ENCODE assay signal across 8 mouse cellular contexts in the genomic region with DNA sequence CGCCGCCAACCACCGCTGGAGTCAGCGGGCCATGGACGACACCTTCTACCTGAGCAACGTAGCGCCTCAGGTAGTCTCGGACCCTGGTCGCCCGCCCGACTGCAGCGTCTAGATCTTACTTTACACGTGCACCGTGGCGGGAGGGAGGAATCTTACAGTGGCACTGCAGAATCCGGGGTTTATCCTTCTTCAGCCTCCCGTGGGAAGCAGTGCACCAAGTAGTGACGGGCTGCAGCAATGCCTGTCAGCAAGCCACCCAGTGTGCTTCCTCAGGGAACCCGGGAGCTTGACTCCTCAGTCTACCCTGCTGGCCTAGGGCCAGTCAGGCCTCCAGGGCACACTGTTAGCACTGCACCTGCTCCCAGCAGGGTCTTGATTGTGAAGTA. TPM values are rescaled to one million over a fixed set of nuclear protein-coding genes. Genes with fewer than 3 reads are reported as not detected.
DNase-seq lines count a peak whose midpoint lies in the region; ATAC-seq and TF ChIP-seq lines count a peak whose summit lies in the region.

No protein-coding gene starts in this region.

- no peak for TF ChIP-seq EP300 in ES-Bruce4 (IDR thresholded peaks at IDR 0.05; ENCODE audit: insufficient read depth, low read depth, low read length)

- peak overlapping the region; percentile 82 for H3K4me3 ChIP-seq in heart, embryonic 10.5 days
- H3K4me3 ChIP-seq in ES-Bruce4 (ENCODE audit: low read depth, low read length), result peak overlapping the region; percentile 75
- peak overlapping the region; percentile 71 for H3K4me3 ChIP-seq in forebrain, embryonic 12.5 days (replicated peaks)
- peak overlapping the region; percentile 66 for H3K4me3 ChIP-seq in liver, embryonic 15.5 days (replicated peaks)

- WGBS in heart, embryonic 10.5 days, result 2% methylated on average over 19 of the region's 19 CpGs
- 2% methylated on average over 19 of the region's 19 CpGs for WGBS in forebrain, embryonic 12.5 days
- 4% methylated on average over 19 of the region's 19 CpGs for WGBS in liver, embryonic 15.5 days (ENCODE audit: insufficient replicate concordance)

- TF ChIP-seq POLR2A in ES-Bruce4 (IDR thresholded peaks at IDR 0.05; ENCODE audit: insufficient read depth, low read length), result no peak

- no peak for TF ChIP-seq CTCF in ES-Bruce4 (IDR thresholded peaks at IDR 0.05; ENCODE audit: low read depth, low read length)

- peak overlapping the region; percentile 96 for H3K27ac ChIP-seq in heart, embryonic 10.5 days
- no peak overlapping the region for H3K27ac ChIP-seq in ES-Bruce4 (ENCODE audit: insufficient read depth, low read length)
- H3K27ac ChIP-seq in forebrain, embryonic 12.5 days, result peak overlapping the region; percentile 88
- H3K27ac ChIP-seq in liver, embryonic 15.5 days (replicated peaks), result peak overlapping the region; percentile 68

- peaks cover 22% of the 10 kb centered on the region for H3K4me1 ChIP-seq in heart, embryonic 10.5 days
- H3K4me1 ChIP-seq in ES-Bruce4 (ENCODE audit: control insufficient read depth, insufficient read depth, low read length), result peaks cover under 1% of the 10 kb centered on the region
- H3K4me1 ChIP-seq in forebrain, embryonic 12.5 days, result peaks cover 16% of the 10 kb centered on the region
- H3K4me1 ChIP-seq in liver, embryonic 15.5 days (replicated peaks), result peaks cover 20% of the 10 kb centered on the region

- H3K4me2 ChIP-seq in forebrain, embryonic 12.5 days, result peak overlapping the region; percentile 98
- peak overlapping the region; percentile 95 for H3K4me2 ChIP-seq in liver, embryonic 15.5 days

- peaks cover 46% of the 10 kb centered on the region for H3K36me3 ChIP-seq in heart, embryonic 10.5 days
- H3K36me3 ChIP-seq in ES-Bruce4 (ENCODE audit: control insufficient read depth, insufficient read depth, low read length, poor library complexity, severe bottlenecking), result peaks cover 29% of the 10 kb centered on the region
- H3K36me3 ChIP-seq in forebrain, embryonic 12.5 days (replicated peaks), result peaks cover 48% of the 10 kb centered on the region
- peaks cover 45% of the 10 kb centered on the region for H3K36me3 ChIP-seq in liver, embryonic 15.5 days (replicated peaks)

- peaks cover 2% of the 10 kb centered on the region; the same call in 1 of the 2 replicates for H3K9me3 ChIP-seq in heart, embryonic 10.5 days
- H3K9me3 ChIP-seq in ES-Bruce4 (replicated peaks; ENCODE audit: control insufficient read depth, insufficient read depth, low read length, poor library complexity, severe bottlenecking), result peaks cover 2% of the 10 kb centered on the region; the same call in 1 of the 2 replicates
- H3K9me3 ChIP-seq in forebrain, embryonic 12.5 days, result peaks cover 2% of the 10 kb centered on the region; the same call in 1 of the 2 replicates
- H3K9me3 ChIP-seq in liver, embryonic 15.5 days (replicated peaks), result peaks cover 1% of the 10 kb centered on the region; the same call in 1 of the 2 replicates

- DNase-seq in heart, embryonic 10.5 days (ENCODE audit: low spot score), result no peak
- no peak for DNase-seq in heart, adult 18-20 months
- no peak for DNase-seq in c-Kit-positive CD71-positive TER-119-positive erythroid progenitor cells, embryonic 14.5 days (ENCODE audit: low spot score)
- no peak for DNase-seq in urinary bladder, postnatal 10 days (ENCODE audit: low spot score)

- H3K27me3 ChIP-seq in heart, embryonic 10.5 days (ENCODE audit: insufficient read depth, poor library complexity, severe bottlenecking), result 0 out of 2 replicates have a peak, but pooled peaks cover 4% of the 10 kb centered on the region
- no peaks in the 10 kb centered on the region for H3K27me3 ChIP-seq in ES-Bruce4 (ENCODE audit: control insufficient read depth, insufficient read depth, low read length, poor library complexity, severe bottlenecking)
- H3K27me3 ChIP-seq in forebrain, embryonic 12.5 days, result 0 out of 2 replicates have a peak, but pooled peaks cover 9% of the 10 kb centered on the region
- no peaks in the 10 kb centered on the region for H3K27me3 ChIP-seq in liver, embryonic 15.5 days

- peak; percentile 5 for ATAC-seq in forebrain, embryonic 12.5 days (ENCODE audit: low FRiP score)
- ATAC-seq in liver, embryonic 15.5 days (ENCODE audit: insufficient read depth), result 0 out of 2 replicates have a peak, but pooled peaks have one; percentile 7
- ATAC-seq in monocyte, adult 5-6 weeks (replicated peaks; ENCODE audit: insufficient number of reproducible peaks, low FRiP score, low TSS enrichment, poor library complexity, severe bottlenecking), result no peak

- peak overlapping the region; percentile 69 for H3K9ac ChIP-seq in ES-Bruce4 (ENCODE audit: low read depth, poor library complexity, severe bottlenecking)
- H3K9ac ChIP-seq in forebrain, embryonic 12.5 days, result peak overlapping the region; percentile 76
- H3K9ac ChIP-seq in liver, embryonic 15.5 days, result peak overlapping the region; percentile 60

RNA-seq across cellular contexts. Expression of gene Endog, which starts 0.7 kb away (rescaled TPM):
- polyA plus RNA-seq in heart, embryonic 10.5 days (2016; fragmentation: Nextera tagmentation; extraction: Ambion mirVana), result 31.3 and 32.5 TPM in 2 replicates
- 10 to 100 TPM; 89.0 to 98.3 TPM for total RNA-seq in heart, adult 18-20 months (2021)
- polyA plus RNA-seq in ES-Bruce4 (2011; ENCODE audit: insufficient read depth, insufficient read length, low read depth, missing spikeins), result 6.5 and 8.0 TPM in 2 replicates
- polyA plus RNA-seq in forebrain, embryonic 12.5 days (2016; fragmentation: Nextera tagmentation; extraction: Ambion mirVana), result 9.7 and 13.4 TPM in 2 replicates
- polyA plus RNA-seq in liver, embryonic 15.5 days (2015; fragmentation: Nextera tagmentation; extraction: Ambion mirVana), result 17.9 and 22.1 TPM in 2 replicates
- 2.9 to 7.7 TPM (median 3.3 TPM) in 3 replicates for total RNA-seq in monocyte, adult 5-6 weeks (2017)

RNA-seq across cellular contexts. Expression of gene Spout1, which starts 6.3 kb away (rescaled TPM):
- 52.1 and 72.0 TPM in 2 replicates for polyA plus RNA-seq in heart, embryonic 10.5 days (2016; fragmentation: Nextera tagmentation; extraction: Ambion mirVana)
- 1 to 10 TPM; 4.8 to 6.4 TPM for total RNA-seq in heart, adult 18-20 months (2021)
- polyA plus RNA-seq in ES-Bruce4 (2011; ENCODE audit: insufficient read depth, insufficient read length, low read depth, missing spikeins), result 45.9 and 50.5 TPM in 2 replicates
- polyA plus RNA-seq in forebrain, embryonic 12.5 days (2016; fragmentation: Nextera tagmentation; extraction: Ambion mirVana), result 67.0 and 69.2 TPM in 2 replicates
- polyA plus RNA-seq in liver, embryonic 15.5 days (2015; fragmentation: Nextera tagmentation; extraction: Ambion mirVana), result 24.9 and 27.3 TPM in 2 replicates
- total RNA-seq in monocyte, adult 5-6 weeks (2017), result 5.2 to 12.6 TPM (median 8.4 TPM) in 3 replicates

RNA-seq across cellular contexts. Expression of gene Kyat1, which starts 33.7 kb away (rescaled TPM):
- polyA plus RNA-seq in heart, embryonic 10.5 days (2016; fragmentation: Nextera tagmentation; extraction: Ambion mirVana), result 12.8 and 17.2 TPM in 2 replicates
- total RNA-seq in heart, adult 18-20 months (2021), result 10 to 100 TPM; 36.0 to 36.5 TPM
- polyA plus RNA-seq in ES-Bruce4 (2011; ENCODE audit: insufficient read depth, insufficient read length, low read depth, missing spikeins), result 9.6 and 12.3 TPM in 2 replicates
- 9.0 and 9.4 TPM in 2 replicates for polyA plus RNA-seq in forebrain, embryonic 12.5 days (2016; fragmentation: Nextera tagmentation; extraction: Ambion mirVana)
- polyA plus RNA-seq in liver, embryonic 15.5 days (2015; fragmentation: Nextera tagmentation; extraction: Ambion mirVana), result 11.7 and 13.9 TPM in 2 replicates
- 1.2 to 4.5 TPM (median 2.9 TPM) in 3 replicates for total RNA-seq in monocyte, adult 5-6 weeks (2017)

RNA-seq across cellular contexts. Expression of gene Tbc1d13, which starts 38.4 kb away (rescaled TPM):
- 3.9 and 6.8 TPM in 2 replicates for polyA plus RNA-seq in heart, embryonic 10.5 days (2016; fragmentation: Nextera tagmentation; extraction: Ambion mirVana)
- total RNA-seq in heart, adult 18-20 months (2021), result 10 to 100 TPM; 17.4 to 18.6 TPM
- polyA plus RNA-seq in ES-Bruce4 (2011; ENCODE audit: insufficient read depth, insufficient read length, low read depth, missing spikeins), result 171 and 173 TPM in 2 replicates
- 8.3 and 14.0 TPM in 2 replicates for polyA plus RNA-seq in forebrain, embryonic 12.5 days (2016; fragmentation: Nextera tagmentation; extraction: Ambion mirVana)
- polyA plus RNA-seq in liver, embryonic 15.5 days (2015; fragmentation: Nextera tagmentation; extraction: Ambion mirVana), result 2.0 and 2.6 TPM in 2 replicates
- total RNA-seq in monocyte, adult 5-6 weeks (2017), result 33.8 to 54.8 TPM (median 52.4 TPM) in 3 replicates

RNA-seq across cellular contexts. Expression of gene Zer1, which starts 47.6 kb away (rescaled TPM):
- 5.9 and 7.2 TPM in 2 replicates for polyA plus RNA-seq in heart, embryonic 10.5 days (2016; fragmentation: Nextera tagmentation; extraction: Ambion mirVana)
- 10 to 100 TPM; 21.8 to 23.5 TPM for total RNA-seq in heart, adult 18-20 months (2021)
- 33.8 and 35.1 TPM in 2 replicates for polyA plus RNA-seq in ES-Bruce4 (2011; ENCODE audit: insufficient read depth, insufficient read length, low read depth, missing spikeins)
- polyA plus RNA-seq in forebrain, embryonic 12.5 days (2016; fragmentation: Nextera tagmentation; extraction: Ambion mirVana), result 9.2 and 9.5 TPM in 2 replicates
- polyA plus RNA-seq in liver, embryonic 15.5 days (2015; fragmentation: Nextera tagmentation; extraction: Ambion mirVana), result 2.4 and 2.5 TPM in 2 replicates
- 10.0 to 26.5 TPM (median 12.6 TPM) in 3 replicates for total RNA-seq in monocyte, adult 5-6 weeks (2017)
